Mouse (Mus musculus) T-helper 1 cell (primary cell): ENCODE data around the gene Grik3.

ENCODE experiments used
- in situ Hi-C: fragments of 300-600 bp; cut with MboI, MseI; formaldehyde crosslinking; loops from one replicate; pipeline ENCODE4 v1.15.1; 2025; ENCODE audit warnings: high pct_unique_total_duplicates

Grik3 gene

GRCm38 (mm10) chr4:125544947-125545767 lies 54.7 kb downstream of the Grik3 start:
- in situ Hi-C loops, result no loop called here

GRCm38 (mm10) chr4:125545768-125546220 lies 55.3 kb downstream of the Grik3 start:
- in situ Hi-C loops, result no loop called here

GRCm38 (mm10) chr4:125548190-125548589 lies 57.7 kb downstream of the Grik3 start:
- in situ Hi-C loops, result no loop called here

- in situ Hi-C loops, result no loop called here
Measured at GRCm38 (mm10) chr4:125553754-125554153, 63.3 kb downstream of the Grik3 start.

- in situ Hi-C loops, result no loop called here
Measured at GRCm38 (mm10) chr4:125556405-125557308, 66.2 kb downstream of the Grik3 start.

GRCm38 (mm10) chr4:125559564-125559963 lies 69.1 kb downstream of the Grik3 start:
- in situ Hi-C loops, result no loop called here

- in situ Hi-C loops, result no loop called here
Measured at GRCm38 (mm10) chr4:125560806-125561205, 70.3 kb downstream of the Grik3 start.

GRCm38 (mm10) chr4:125563579-125563978 lies 73.1 kb downstream of the Grik3 start:
- in situ Hi-C loops, result no loop called here

- in situ Hi-C loops, result no loop called here
Measured at GRCm38 (mm10) chr4:125564008-125564710, 73.7 kb downstream of the Grik3 start.

GRCm38 (mm10) chr4:125565711-125566439 lies 75.4 kb downstream of the Grik3 start:
- in situ Hi-C loops, result no loop called here

- in situ Hi-C loops, result no loop called here
Measured at GRCm38 (mm10) chr4:125568210-125568609, 77.7 kb downstream of the Grik3 start.

- in situ Hi-C loops, result no loop called here
Measured at GRCm38 (mm10) chr4:125571651-125572311, 81.3 kb downstream of the Grik3 start.

- in situ Hi-C loops, result no loop called here
Measured at GRCm38 (mm10) chr4:125572312-125572663, 81.8 kb downstream of the Grik3 start.

- in situ Hi-C loops, result no loop called here
Measured at GRCm38 (mm10) chr4:125573000-125573399, 82.5 kb downstream of the Grik3 start.

GRCm38 (mm10) chr4:125573951-125574675 lies 83.6 kb downstream of the Grik3 start:
- in situ Hi-C loops, result no loop called here

GRCm38 (mm10) chr4:125580336-125580735 lies 89.8 kb downstream of the Grik3 start:
- in situ Hi-C loops, result no loop called here

- in situ Hi-C loops, result no loop called here
Measured at GRCm38 (mm10) chr4:125583272-125583671, 92.8 kb downstream of the Grik3 start.

GRCm38 (mm10) chr4:125583935-125584334 lies 93.4 kb downstream of the Grik3 start:
- in situ Hi-C loops, result no loop called here

GRCm38 (mm10) chr4:125584676-125585075 lies 94.2 kb downstream of the Grik3 start:
- in situ Hi-C loops, result no loop called here

- in situ Hi-C loops, result no loop called here
Measured at GRCm38 (mm10) chr4:125587577-125587976, 97.1 kb downstream of the Grik3 start.
